Mouse (Mus musculus) lung, embryonic 14.5 days (tissue): ENCODE results near the gene Tm9sf3. TPM values are rescaled to one million over a fixed set of nuclear protein-coding genes. Genes with fewer than 3 reads are reported as not detected.

Source experiments
- ATAC-seq: fragments of 200-750 bp; cut with Nextera tagmentation; 2 replicates; pipeline ENCODE4 v1.8.0; 2017; ENCODE audit warnings: mild to moderate bottlenecking, moderate TSS enrichment, moderate library complexity; ENCODE audit not compliant: insufficient read depth
- DNase-seq: peaks from one replicate; pipeline ENCODE4 v3.0.0-alpha.2; 2015
- H3K27ac ChIP-seq: fragments of 300-500 bp; sonication (generic); 2 replicates; pipeline ENCODE4 v1.5.1; 2014; ENCODE audit warnings: low read depth, mild to moderate bottlenecking, moderate library complexity
- H3K27me3 ChIP-seq: fragments of 300-500 bp; sonication (generic); 2 replicates; pipeline ENCODE4 v1.6.1; 2014; ENCODE audit warnings: low read length, control low read depth; ENCODE audit not compliant: insufficient read depth
- H3K36me3 ChIP-seq: fragments of 300-500 bp; sonication (generic); 2 replicates; pipeline ENCODE4 v1.6.1; 2014; ENCODE audit warnings: control low read depth; ENCODE audit not compliant: insufficient read depth
- H3K4me1 ChIP-seq: fragments of 300-500 bp; sonication (generic); 2 replicates; pipeline ENCODE4 v1.6.1; 2014; ENCODE audit warnings: antibody characterized with exemption, control low read depth; ENCODE audit not compliant: insufficient read depth
- H3K4me2 ChIP-seq: fragments of 300-500 bp; sonication (generic); 2 replicates; pipeline ENCODE4 v1.6.1; 2014; ENCODE audit warnings: mild to moderate bottlenecking
- H3K4me3 ChIP-seq: fragments of 300-500 bp; sonication (generic); 2 replicates; pipeline ENCODE4 v1.5.1; 2014; ENCODE audit warnings: low read depth, low read length
- H3K9ac ChIP-seq: fragments of 300-500 bp; sonication (generic); 2 replicates; pipeline ENCODE4 v1.6.1; 2014
- H3K9me3 ChIP-seq: fragments of 300-500 bp; sonication (generic); 2 replicates; pipeline ENCODE4 v1.6.1; 2016; ENCODE audit warnings: low read depth, low read length, control low read depth
- CTCF ChIP-seq: IDR thresholded peaks from 2 replicates; pipeline ENCODE4 v1.5.1; 2016; ENCODE audit warnings: antibody characterized with exemption, low read depth
- WGBS: fragments of 180-500 bp; shearing (Covaris S2); extraction: QIAGEN DNeasy Blood & Tissue Kit; methylation state at CpG from one replicate; pipeline ENCODE4 v1.1.7; 2014; 5-methylcytosine and 5-hydroxymethylcytosine counted together
- polyA plus RNA-seq: library from polyadenylated mRNA; unstranded; fragments of >200 nt; fragmentation: Nextera tagmentation; extraction: Ambion mirVana; gene quantifications from 2 replicates; pipeline ENCODE4 v1.2.1, GENCODE M21; 2014

Tm9sf3 gene
- polyA plus RNA-seq, 1 experiment from 2014 or later, result 172 TPM

- TF ChIP-seq CTCF, result no peak
- Histone ChIP-seq H3K27ac (no peak overlapping the region), H3K4me3 (no peak overlapping the region), H3K4me2 (no peak overlapping the region), H3K36me3 (no peaks in the 10 kb centered on the region), H3K27me3 (no peaks in the 10 kb centered on the region), H3K9ac (no peak overlapping the region), H3K9me3 (no peaks in the 10 kb centered on the region), H3K4me1 (no peaks in the 10 kb centered on the region)
- DNase-seq (no peak), ATAC-seq (no peak)
- WGBS, result 71% methylated on average over 8 of the region's 8 CpGs
Observed at GRCm38 (mm10) chr19:41279724-41280244, 16.0 kb upstream of the Tm9sf3 start.

- TF ChIP-seq CTCF, result no peak
- Histone ChIP-seq H3K4me1 (no peaks in the 10 kb centered on the region), H3K9ac (no peak overlapping the region), H3K4me2 (no peak overlapping the region), H3K27ac (no peak overlapping the region), H3K27me3 (no peaks in the 10 kb centered on the region), H3K9me3 (no peaks in the 10 kb centered on the region), H3K36me3 (no peaks in the 10 kb centered on the region), H3K4me3 (no peak overlapping the region)
- DNase-seq (no peak), ATAC-seq (no peak)
- 79% methylated on average over 7 of the region's 7 CpGs for WGBS
Observed at GRCm38 (mm10) chr19:41278606-41279005, 14.8 kb upstream of the Tm9sf3 start.

- no peak for TF ChIP-seq CTCF
- Histone ChIP-seq H3K9ac (no peak overlapping the region), H3K9me3 (no peaks in the 10 kb centered on the region), H3K27me3 (no peaks in the 10 kb centered on the region), H3K4me2 (no peak overlapping the region), H3K36me3 (no peaks in the 10 kb centered on the region), H3K4me3 (no peak overlapping the region), H3K4me1 (no peaks in the 10 kb centered on the region), H3K27ac (no peak overlapping the region)
- ATAC-seq, result no peak
- DNase-seq, result no peak
- 48% methylated on average over 3 of the region's 3 CpGs for WGBS
Observed at GRCm38 (mm10) chr19:41275588-41275987, 11.8 kb upstream of the Tm9sf3 start.

GRCm38 (mm10) chr19:41270906-41271305 is 7.1 kb upstream of the Tm9sf3 start:
- Histone ChIP-seq H3K4me3 (no peak overlapping the region), H3K9ac (no peak overlapping the region), H3K4me2 (no peak overlapping the region), H3K27me3 (no peaks in the 10 kb centered on the region), H3K4me1 (no peaks in the 10 kb centered on the region), H3K27ac (no peak overlapping the region), H3K36me3 (no peaks in the 10 kb centered on the region), H3K9me3 (no peaks in the 10 kb centered on the region)
- WGBS, result 77% methylated on average over 7 of the region's 7 CpGs
- DNase-seq (no peak), ATAC-seq (no peak)
- no peak for TF ChIP-seq CTCF

- peak; percentile 71 for DNase-seq
- peak; percentile 62 for ATAC-seq
- 52% methylated on average over 9 of the region's 9 CpGs for WGBS
Observed at GRCm38 (mm10) chr19:41270151-41270727, 6.4 kb upstream of the Tm9sf3 start.

GRCm38 (mm10) chr19:41266251-41266901 is 2.6 kb upstream of the Tm9sf3 start:
- no peak overlapping the region for H3K4me3 ChIP-seq
- ATAC-seq, result no peak
- 0 out of 2 replicates have a peak, but pooled peaks cover 2% of the 10 kb centered on the region for H3K36me3 ChIP-seq
- no peak overlapping the region for H3K4me2 ChIP-seq
- TF ChIP-seq CTCF, result no peak
- H3K27me3 ChIP-seq, result no peaks in the 10 kb centered on the region
- H3K9me3 ChIP-seq, result no peaks in the 10 kb centered on the region
- WGBS, result 51% methylated on average over 8 of the region's 8 CpGs
- no peak overlapping the region for H3K27ac ChIP-seq
- no peak overlapping the region for H3K9ac ChIP-seq
- 0 out of 2 replicates have a peak, but pooled peaks cover 1% of the 10 kb centered on the region for H3K4me1 ChIP-seq
- DNase-seq, result peak; percentile 20

More at GRCm38 (mm10) chr19:41270151-41270727, 6.4 kb upstream of the Tm9sf3 start:
- H3K4me3 ChIP-seq, result no peak overlapping the region
- TF ChIP-seq CTCF, result no peak
- H3K9ac ChIP-seq, result no peak overlapping the region
- H3K27me3 ChIP-seq, result no peaks in the 10 kb centered on the region
- H3K4me1 ChIP-seq, result no peaks in the 10 kb centered on the region
- no peak overlapping the region for H3K4me2 ChIP-seq
- no peaks in the 10 kb centered on the region for H3K9me3 ChIP-seq
- no peak overlapping the region for H3K27ac ChIP-seq
- no peaks in the 10 kb centered on the region for H3K36me3 ChIP-seq

- no peak for TF ChIP-seq CTCF
- H3K36me3 ChIP-seq, result 0 out of 2 replicates have a peak, but pooled peaks cover 4% of the 10 kb centered on the region
- H3K4me1 ChIP-seq, result peaks cover 10% of the 10 kb centered on the region; the same call in 1 of the 2 replicates
- H3K9me3 ChIP-seq, result no peaks in the 10 kb centered on the region
- peak overlapping the region; percentile 95 for H3K9ac ChIP-seq
- H3K27me3 ChIP-seq, result no peaks in the 10 kb centered on the region
- WGBS, result 22% methylated on average over 13 of the region's 13 CpGs
- ATAC-seq (no peak), DNase-seq (no peak)
- H3K4me3 ChIP-seq, result peak overlapping the region; percentile 93
- H3K27ac ChIP-seq, result peak overlapping the region; percentile 98
- peak overlapping the region; percentile 60 for H3K4me2 ChIP-seq
Observed at GRCm38 (mm10) chr19:41264331-41264799, 568 bp upstream of the Tm9sf3 start.
